Mouse (Mus musculus) lung, adult 2 months (tissue): ENCODE data around the gene Gm20696. TPM values are rescaled to one million over a fixed set of nuclear protein-coding genes. Genes with fewer than 3 reads are reported as not detected.

Source experiments
- DNase-seq: peaks from one replicate; pipeline ENCODE4 v3.0.0; 2022
- H3K4me1 ChIP-seq: fragments of 200-500 bp; 2 replicates; pipeline ENCODE4 v1.6.1; 2011; ENCODE audit warnings: low read length; ENCODE audit not compliant: control insufficient read depth, insufficient read depth
- H3K4me3 ChIP-seq: fragments of 200-500 bp; replicated peaks from 2 replicates; pipeline ENCODE3; 2011; ENCODE audit warnings: low read depth, mild to moderate bottlenecking, control low read depth, low read length; ENCODE audit errors: extremely low read depth
- CTCF ChIP-seq: fragments of 200-500 bp; IDR thresholded peaks from 2 replicates; pipeline ENCODE4 v1.5.1; 2011; ENCODE audit warnings: mild to moderate bottlenecking, low read length, control low read depth; ENCODE audit not compliant: insufficient read depth
- POLR2A ChIP-seq: fragments of 200-500 bp; IDR thresholded peaks from 2 replicates; pipeline ENCODE4 v1.6.1; 2011; ENCODE audit warnings: low read depth, mild to moderate bottlenecking, control low read depth, low read length, borderline replicate concordance; ENCODE audit errors: extremely low read depth
- WGBS: fragments of 180-500 bp; shearing (Covaris S2); methylation state at CpG from one replicate; pipeline ENCODE4 v1.1.7; 2018; 5-methylcytosine and 5-hydroxymethylcytosine counted together
- polyA plus RNA-seq: library from polyadenylated mRNA; depleted of rRNA; stranded (reverse); fragments of >200 nt; gene quantifications from 2 replicates; pipeline ENCODE4 v1.2.3, GENCODE M21; 2012

The Gm20696 gene
- polyA plus RNA-seq, 1 experiment = 1.4 TPM

DNA sequence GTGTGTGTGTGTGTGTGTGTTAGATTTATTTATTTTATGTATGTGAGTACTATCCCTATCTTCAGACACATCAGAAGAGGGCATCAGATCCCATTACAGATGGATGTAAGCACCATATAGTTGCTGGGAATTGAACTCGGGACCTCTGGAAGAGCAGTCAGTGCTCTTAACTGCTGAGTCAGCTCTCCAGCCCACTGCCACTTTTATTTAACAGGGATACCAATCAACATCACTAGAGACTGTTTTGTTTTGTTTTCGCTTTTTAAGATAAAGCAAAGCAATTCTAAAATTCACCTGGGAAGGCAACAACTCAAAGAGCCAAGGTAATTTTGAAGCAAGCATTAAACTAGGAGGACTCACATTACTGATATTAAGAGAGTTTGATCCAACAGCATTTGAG, 120.2 kb downstream of the Gm20696 start:
- whole genome bisulfite sequencing = 95% methylated on average over 2 of the region's 2 CpGs
- Histone ChIP-seq H3K4me3 (no peak overlapping the region), H3K4me1 (no peaks in the 10 kb centered on the region)
- TF ChIP-seq POLR2A (no peak), CTCF (no peak)
- DNase-seq = no peak

DNA sequence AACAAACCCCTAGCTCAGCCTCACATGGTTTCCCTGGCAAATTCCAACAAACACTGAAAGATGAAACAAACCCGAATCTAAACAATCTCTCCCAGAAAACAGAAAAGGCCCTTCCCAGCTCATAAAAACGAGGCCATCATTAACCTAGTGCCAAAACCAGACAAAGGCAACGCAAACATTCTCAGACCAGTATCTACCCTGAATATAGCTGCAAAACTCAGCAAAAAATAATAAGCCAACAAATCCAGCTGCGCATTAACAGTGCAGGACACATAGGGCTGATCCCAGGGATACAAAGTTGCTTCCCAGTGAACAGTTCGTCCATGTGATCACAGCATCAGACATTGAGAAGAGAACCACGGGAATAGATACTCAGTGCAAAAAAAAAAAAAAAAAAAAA, 121.2 kb downstream of the Gm20696 start:
- WGBS = 62% methylated on average over 6 of the region's 6 CpGs
- DNase-seq = no peak
- Histone ChIP-seq H3K4me1 (no peaks in the 10 kb centered on the region; the same call in 1 of the 2 replicates), H3K4me3 (no peak overlapping the region)
- TF ChIP-seq POLR2A = no peak
- TF ChIP-seq CTCF = no peak

DNA sequence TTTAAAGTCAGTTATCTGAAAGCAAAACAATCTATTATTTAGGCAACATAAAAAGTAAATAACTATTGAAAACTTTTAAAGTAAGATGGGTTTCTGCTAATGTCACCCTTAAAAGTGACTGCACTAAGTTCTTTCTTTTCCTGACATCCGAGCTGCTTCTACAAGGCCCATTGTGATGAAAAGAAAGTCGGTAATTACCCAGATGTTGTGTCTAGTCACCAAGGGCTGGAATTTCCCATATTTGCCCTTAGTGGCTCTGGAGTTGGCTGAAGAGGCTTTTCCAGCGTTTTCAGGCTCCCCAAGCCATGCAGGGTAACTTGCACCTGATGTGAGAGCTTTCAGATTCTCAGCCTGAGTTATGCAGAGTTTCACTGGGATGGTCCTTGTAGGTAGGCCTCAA, 125.5 kb downstream of the Gm20696 start:
- WGBS = 33% methylated on average over 3 of the region's 3 CpGs
- no peak for TF ChIP-seq POLR2A
- TF ChIP-seq CTCF = no peak
- Histone ChIP-seq H3K4me1 (peaks cover 3% of the 10 kb centered on the region), H3K4me3 (no peak overlapping the region)
- no peak for DNase-seq

DNA sequence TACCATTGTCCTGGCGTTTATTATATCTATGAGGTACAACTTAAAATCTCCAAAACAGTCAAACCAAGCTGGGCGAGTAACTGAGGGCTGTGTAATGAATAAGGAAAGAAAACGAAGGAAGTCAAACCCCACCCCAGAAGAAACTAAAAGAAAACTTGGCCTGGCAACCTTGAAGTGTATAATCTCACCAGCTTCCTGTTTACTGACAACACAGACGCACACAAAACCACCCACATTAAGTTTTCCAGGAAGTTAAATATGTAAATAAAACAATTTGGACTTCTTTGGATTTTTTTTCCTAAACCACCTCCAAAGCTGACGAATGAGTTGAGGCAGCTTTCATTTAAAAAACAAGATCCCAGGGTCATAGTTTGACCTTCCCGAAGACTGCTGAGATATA, 125.9 kb downstream of the Gm20696 start:
- Histone ChIP-seq H3K4me3 (no peak overlapping the region), H3K4me1 (peaks cover 3% of the 10 kb centered on the region)
- WGBS = 25% methylated on average over 6 of the region's 6 CpGs
- TF ChIP-seq POLR2A (no peak), CTCF (no peak)
- DNase-seq = no peak

DNA sequence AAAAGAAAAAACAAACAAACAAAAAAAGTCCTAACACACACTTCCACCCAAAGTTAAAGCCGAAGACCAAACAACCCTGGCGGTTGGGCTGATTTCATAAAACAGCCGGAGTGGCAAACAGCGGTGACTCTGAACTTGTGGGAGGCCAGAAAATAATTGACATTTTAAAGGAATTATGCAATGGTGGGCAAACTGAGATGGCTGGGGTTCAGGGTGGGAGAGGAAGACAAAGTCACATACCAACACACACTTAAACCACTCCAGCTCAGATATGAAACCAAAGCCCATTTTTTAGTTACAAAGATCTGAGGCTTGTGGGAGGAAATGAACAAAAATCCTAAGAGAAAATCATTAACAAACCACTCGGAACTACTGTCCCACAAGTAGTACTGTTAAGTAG, 126.5 kb downstream of the Gm20696 start:
- no peak for TF ChIP-seq POLR2A
- TF ChIP-seq CTCF = no peak
- no peak for DNase-seq
- Histone ChIP-seq H3K4me1 (peaks cover 3% of the 10 kb centered on the region), H3K4me3 (no peak overlapping the region)
- 52% methylated on average over 5 of the region's 5 CpGs for WGBS

DNA sequence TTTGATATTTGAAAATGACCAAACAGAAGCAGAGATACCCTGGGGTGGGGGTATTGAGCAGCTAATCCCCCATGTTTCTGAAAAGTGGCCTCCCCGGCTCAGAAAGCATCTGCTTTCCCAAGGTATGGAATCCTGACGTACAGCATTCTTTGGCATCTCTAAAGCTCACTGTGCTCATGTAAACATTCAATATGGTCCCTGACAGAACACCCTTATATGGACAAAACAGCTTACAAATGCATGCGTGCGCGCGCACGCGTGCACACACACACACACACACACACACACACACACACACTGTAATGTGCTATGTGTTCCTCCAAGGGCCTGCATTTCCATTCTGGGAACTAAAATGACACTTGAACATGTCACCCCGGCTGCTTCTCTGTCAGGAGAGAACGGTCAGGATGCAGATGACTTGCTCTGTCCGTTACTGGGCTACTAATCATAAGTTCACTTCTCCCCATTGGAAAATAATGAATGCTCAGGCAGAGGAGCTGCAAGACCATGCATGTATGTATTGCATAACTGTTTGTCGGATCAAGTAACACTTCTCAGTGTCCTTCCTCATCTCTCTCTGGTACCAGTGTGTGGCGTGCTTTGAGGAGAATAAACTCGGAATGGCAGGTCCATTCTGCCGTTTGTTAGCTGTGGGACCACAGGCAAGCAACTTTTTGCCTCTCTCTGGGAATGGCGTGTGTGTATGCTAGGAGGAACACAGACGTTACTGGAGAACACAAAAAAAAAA, 128.2 kb downstream of the Gm20696 start:
- H3K4me3 ChIP-seq = no peak overlapping the region
- WGBS = 63% methylated on average over 17 of the region's 17 CpGs
- TF ChIP-seq POLR2A (no peak), CTCF (no peak)
- H3K4me1 ChIP-seq = peaks cover 3% of the 10 kb centered on the region
- DNase-seq = no peak

DNA sequence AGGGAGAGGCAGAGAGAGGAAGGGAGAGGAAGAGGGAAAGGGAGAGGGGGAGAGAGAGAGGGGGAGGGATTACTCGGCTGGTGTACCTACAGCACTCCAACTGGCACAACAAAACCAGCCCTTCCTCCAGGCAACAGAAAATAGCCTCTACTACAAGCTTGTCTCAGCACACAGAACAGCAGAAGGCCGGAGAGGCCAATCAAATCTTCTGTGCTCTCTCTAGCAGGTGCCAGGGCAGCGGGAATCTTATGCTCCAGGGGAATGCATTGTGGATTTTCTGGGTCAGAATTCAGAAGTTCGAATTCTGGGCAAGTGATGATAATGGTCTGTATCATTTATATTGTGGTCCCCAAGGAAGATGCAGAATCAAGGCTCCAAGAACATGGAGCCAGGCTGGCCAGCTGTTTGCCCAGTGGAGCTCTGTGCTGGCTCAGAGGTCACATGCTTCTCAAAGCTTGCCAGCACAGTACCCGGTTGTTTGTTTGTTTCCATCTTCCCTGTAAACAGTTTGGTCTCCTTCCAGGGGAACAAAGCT, 132.3 kb downstream of the Gm20696 start:
- no peak for TF ChIP-seq POLR2A
- TF ChIP-seq CTCF = no peak
- DNase-seq = no peak
- whole genome bisulfite sequencing = 67% methylated on average over 5 of the region's 5 CpGs
- Histone ChIP-seq H3K4me1 (peaks cover 4% of the 10 kb centered on the region; the same call in 1 of the 2 replicates), H3K4me3 (no peak overlapping the region)

DNA sequence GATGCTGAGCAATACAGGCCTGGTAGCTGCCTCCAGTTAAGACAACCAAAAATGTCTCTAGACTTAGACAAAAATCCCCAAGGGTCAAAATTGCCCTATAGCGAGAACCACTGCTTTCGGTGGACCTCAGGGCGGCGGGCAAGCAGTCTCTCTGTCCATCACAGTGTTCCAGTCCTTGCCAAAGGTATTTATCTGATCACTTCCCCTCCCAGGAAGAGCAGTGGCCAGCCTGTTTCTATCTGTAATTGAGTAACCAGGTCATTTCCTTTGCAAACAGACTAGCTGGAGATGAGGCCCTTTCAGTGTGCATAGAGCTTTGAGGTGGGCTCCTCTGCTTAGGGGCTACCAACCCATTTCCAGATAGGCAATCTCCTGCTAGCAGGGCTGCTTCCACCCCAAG, 134.1 kb downstream of the Gm20696 start:
- H3K4me3 ChIP-seq = no peak overlapping the region
- no peak for TF ChIP-seq CTCF
- TF ChIP-seq POLR2A = no peak
- peaks cover 4% of the 10 kb centered on the region; the same call in 1 of the 2 replicates for H3K4me1 ChIP-seq
- WGBS = 60% methylated on average over 4 of the region's 4 CpGs
- no peak for DNase-seq

DNA sequence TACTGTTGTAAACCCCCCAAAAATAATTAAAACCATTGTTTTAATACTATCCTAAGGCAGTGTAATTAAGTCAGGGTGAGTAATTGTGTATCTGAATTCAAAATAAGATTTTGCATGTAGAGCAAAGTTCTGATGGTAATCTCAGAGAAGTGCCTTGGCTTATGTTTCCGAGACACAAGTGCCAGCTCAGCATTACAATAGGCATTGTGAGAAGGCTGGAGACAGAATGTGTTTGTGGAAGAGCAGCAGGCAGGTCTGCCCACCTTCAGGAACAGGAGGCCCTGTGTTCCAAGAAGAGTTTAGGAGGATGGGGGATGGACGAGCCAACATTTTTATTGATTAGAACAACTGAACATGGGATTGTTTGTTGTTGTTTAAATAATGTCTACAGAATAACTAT, 137.6 kb downstream of the Gm20696 start:
- 52% methylated on average over 2 of the region's 2 CpGs for WGBS

DNA sequence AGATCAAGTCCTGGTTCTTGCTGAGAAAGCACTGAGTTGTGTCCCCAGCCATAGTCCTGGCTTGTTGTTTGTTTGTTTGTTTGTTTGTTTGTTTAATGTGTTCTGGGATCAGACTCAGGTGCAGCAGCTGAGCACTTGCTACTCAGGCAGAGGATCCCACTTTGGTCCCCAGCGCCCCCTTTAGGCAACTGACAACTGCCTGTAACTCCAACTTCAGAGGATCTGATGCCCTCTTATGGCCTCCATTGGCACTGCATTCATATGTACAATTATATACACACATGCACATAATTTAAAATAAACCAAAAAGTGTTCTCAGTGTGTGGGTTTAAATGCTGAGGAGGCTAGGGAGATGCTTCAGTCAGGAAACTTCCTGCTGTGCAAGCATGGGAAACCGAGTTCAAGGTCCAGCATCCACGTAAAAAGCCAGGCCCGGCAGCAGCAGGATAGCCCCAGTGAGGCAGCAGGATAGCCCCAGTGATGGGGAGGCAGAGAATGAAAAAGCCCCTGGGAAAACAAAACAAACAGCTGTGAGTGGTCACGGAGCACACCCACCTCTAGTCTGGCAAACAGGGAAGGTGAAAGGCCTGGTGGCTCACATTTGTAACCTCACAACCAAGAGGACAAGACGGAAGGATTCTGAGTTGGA, 139.0 kb downstream of the Gm20696 start:
- TF ChIP-seq CTCF = no peak
- TF ChIP-seq POLR2A = no peak
- WGBS = 93% methylated on average over 6 of the region's 6 CpGs
- H3K4me3 ChIP-seq = no peak overlapping the region
- peaks cover under 1% of the 10 kb centered on the region; the same call in 1 of the 2 replicates for H3K4me1 ChIP-seq
- DNase-seq = no peak

More for the DNA sequence above, 137.6 kb downstream of the Gm20696 start:
- no peak for DNase-seq
- no peak for TF ChIP-seq CTCF
- Histone ChIP-seq H3K4me1 (peaks cover 4% of the 10 kb centered on the region; the same call in 1 of the 2 replicates), H3K4me3 (no peak overlapping the region)
